Mouse (Mus musculus) urinary bladder, postnatal 14 days (tissue): ENCODE results near the gene Loxl3.
A peak's percentile ranks its signal among the peaks of the same experiment; 100 is the strongest.

Source experiments
- DNase-seq: peaks from one replicate; pipeline ENCODE4 v3.0.0; 2021; ENCODE audit warnings: low spot score

Loxl3 gene

DNA sequence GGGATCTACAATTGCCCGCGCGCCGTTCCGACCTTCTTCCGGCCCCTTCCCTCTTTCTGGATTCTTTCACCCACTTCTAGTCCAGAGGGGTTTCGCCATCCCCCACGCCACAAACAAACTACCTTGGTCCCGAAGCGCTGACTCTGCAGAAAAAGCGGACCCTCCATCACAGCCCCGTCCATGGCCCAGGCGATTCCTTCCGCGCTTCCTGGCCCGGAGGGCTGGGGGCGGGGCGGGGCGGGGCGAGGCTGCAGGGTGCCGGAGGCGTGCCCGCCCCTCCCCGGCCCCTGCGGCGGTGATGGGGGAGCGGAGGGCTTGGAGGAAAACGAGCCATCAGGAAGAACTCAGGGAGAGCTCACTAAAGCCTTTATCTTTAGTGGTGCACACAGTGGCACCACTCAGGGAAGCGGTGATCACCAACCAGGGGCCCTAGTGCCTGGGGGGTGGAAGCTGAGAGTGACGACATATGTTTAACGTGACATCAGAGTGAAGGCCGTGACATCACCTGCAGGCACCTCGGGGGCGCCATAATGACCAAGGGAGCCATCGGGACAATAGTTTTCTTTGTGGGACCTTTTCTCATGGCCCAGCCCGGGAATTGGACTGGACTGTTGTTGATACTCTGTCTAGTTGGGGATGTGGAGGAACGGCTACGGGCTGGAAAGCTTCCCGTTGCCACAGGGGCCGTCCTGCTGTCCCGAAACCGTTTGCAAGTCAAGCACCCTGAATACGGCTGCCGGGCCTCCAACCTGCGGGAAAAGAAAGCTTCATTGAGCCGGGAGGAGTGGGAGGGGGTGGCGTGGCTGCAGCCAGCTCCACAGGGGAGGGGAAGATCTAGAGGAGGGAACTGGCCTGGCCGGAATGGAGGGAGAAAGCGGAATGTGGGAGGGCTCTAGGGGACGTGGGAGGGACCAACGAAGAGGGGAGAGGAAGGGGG is at the start of gene Loxl3, which contains the start of gene Dok1:
Gene Loxl3 (plus strand): TSS at position 925 of the 937 bp plus-strand sequence.
Gene Dok1 (minus strand): TSS at position 223 of the 937 bp plus-strand sequence.
- DNase-seq: peak; percentile 80

- DNase-seq: no peak
Observed at GRCm38 (mm10) chr6:82987411-82987971, 46.5 kb upstream of the Loxl3 start.

DNA sequence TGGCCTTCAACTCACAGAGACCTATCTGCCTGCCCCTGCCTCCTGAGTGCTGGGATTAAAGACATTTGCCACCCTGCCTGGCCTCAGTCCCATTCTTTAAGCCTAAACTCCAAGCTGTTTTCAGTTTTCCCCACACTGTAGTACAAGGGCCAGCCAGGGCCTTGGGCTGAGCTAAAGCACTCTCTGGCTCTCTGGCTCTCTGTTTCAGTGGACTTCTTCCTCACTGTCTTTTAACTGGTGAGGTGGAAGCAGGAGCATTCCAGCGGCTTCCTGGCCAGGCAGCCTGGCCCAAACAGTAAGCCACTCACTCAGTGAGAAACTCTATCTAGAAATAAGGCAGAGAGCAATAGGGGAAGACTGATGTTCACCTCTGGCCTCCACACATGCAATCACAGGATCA is 40.3 kb upstream of the Loxl3 start:
- no peak for DNase-seq

- DNase-seq: no peak
Observed at GRCm38 (mm10) chr6:82994372-82994771, 39.6 kb upstream of the Loxl3 start.

DNA sequence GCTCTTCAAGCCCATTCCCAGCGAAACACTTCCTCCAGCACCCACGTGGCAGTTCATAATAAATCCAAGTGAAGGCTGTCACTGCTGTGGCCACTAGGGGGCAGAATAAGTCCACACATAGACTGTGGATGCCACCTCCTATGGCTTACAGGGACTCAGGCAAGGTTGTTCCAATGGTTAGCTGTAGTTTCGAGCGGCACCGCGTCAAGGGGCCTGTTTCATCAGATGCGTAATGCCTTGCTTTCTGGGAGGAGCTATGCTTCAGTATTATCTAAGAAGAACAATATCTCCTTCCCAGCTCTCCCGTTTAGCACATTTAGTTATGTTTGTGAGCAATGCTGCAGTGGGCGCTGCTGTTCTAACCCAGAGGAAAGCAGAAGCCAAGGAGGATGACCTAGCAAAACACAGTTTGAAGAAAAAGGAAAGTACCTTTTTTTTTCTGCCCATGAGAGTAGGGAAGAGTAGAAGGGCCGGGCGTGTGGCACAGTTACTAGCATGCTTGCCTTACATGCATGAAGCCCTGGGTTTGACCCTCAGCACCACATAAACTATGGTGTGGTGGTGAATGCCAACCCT is 37.1 kb upstream of the Loxl3 start:
- DNase-seq: peak; percentile 92

- no peak for DNase-seq
Observed at GRCm38 (mm10) chr6:82997511-82998102, 36.4 kb upstream of the Loxl3 start.

- no peak for DNase-seq
Observed at GRCm38 (mm10) chr6:82998326-82998725, 35.6 kb upstream of the Loxl3 start.

GRCm38 (mm10) chr6:82999986-83000385 is 34.0 kb upstream of the Loxl3 start:
- no peak for DNase-seq

- DNase-seq: no peak
Observed at GRCm38 (mm10) chr6:83003082-83003481, 30.9 kb upstream of the Loxl3 start.

GRCm38 (mm10) chr6:83003850-83004249 is 30.1 kb upstream of the Loxl3 start:
- DNase-seq: no peak

- DNase-seq: no peak
Observed at GRCm38 (mm10) chr6:83004309-83004708, 29.7 kb upstream of the Loxl3 start.

GRCm38 (mm10) chr6:83004872-83005271 is 29.1 kb upstream of the Loxl3 start:
- peak; percentile 17 for DNase-seq

DNA sequence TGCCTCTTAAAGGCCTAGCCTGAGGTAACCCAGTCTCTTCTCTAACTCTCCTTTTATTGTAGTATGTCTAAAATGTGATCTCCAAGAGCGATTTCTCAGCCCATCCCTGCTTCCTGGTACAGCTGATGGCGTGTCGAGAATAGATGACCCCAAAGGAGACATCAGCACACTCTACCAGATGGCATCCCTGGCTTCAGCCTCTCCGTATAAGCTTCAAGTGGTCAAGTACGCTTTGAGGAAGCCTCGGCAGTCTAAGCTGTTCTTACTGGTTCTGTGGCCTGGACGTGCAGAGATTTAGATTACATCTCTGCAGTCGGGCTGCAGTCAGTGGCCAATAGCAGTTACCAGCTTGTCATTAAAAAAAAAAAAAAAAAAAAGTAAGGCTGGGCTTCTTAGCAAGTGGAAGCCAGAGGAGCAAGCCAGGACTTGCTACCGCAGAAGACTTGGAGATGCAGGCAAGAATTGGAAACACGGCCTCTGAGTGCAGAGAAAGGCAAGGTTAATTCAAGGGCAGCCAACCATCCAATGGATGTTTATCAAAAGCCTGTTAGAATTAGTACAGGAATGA is 28.4 kb upstream of the Loxl3 start:
- DNase-seq: no peak

- DNase-seq: no peak
Observed at GRCm38 (mm10) chr6:83006114-83006513, 27.9 kb upstream of the Loxl3 start.

- no peak for DNase-seq
Observed at GRCm38 (mm10) chr6:83008659-83009058, 25.3 kb upstream of the Loxl3 start.

GRCm38 (mm10) chr6:83010010-83010409 is 24.0 kb upstream of the Loxl3 start:
- DNase-seq: no peak

GRCm38 (mm10) chr6:83011255-83011654 is 22.7 kb upstream of the Loxl3 start:
- DNase-seq: no peak

DNA sequence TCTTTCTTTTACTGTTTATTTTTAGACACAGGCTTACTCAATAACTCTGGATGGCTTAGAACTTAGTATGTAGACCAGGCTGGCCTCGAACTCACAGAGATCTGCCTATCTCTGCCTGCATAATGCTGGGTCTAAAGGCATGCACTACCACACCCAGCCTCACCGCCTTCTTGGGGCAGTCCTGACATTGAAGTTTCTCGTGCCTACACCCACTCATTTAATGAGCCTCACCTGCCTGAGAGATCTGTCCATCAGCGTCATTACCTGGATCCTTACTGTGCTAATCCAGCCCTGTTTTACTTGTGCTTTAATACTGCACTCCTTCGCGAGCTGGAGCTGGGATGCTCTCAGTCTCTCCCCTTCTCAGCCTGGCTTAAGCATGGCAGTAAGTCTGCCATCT is 22.2 kb upstream of the Loxl3 start:
- no peak for DNase-seq

DNA sequence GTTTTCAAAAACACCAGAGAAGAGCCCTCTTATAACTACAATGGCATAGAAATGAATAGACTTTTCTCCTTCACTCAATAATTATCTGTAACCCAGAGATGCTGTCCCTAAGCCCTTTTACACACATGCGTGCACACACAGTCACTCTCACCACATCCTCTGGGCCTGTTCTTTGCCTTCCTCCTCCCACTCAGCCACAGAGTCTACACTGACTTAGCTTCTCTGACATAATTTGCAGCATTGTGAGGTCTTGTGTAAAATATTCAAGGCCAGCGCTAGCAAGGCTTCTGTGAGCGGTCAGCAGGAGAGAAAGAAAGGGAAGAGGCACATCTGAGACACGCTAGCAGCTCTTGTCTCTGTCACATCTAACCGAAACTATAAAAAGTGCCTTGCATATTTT is 20.5 kb upstream of the Loxl3 start:
- DNase-seq: no peak

DNA sequence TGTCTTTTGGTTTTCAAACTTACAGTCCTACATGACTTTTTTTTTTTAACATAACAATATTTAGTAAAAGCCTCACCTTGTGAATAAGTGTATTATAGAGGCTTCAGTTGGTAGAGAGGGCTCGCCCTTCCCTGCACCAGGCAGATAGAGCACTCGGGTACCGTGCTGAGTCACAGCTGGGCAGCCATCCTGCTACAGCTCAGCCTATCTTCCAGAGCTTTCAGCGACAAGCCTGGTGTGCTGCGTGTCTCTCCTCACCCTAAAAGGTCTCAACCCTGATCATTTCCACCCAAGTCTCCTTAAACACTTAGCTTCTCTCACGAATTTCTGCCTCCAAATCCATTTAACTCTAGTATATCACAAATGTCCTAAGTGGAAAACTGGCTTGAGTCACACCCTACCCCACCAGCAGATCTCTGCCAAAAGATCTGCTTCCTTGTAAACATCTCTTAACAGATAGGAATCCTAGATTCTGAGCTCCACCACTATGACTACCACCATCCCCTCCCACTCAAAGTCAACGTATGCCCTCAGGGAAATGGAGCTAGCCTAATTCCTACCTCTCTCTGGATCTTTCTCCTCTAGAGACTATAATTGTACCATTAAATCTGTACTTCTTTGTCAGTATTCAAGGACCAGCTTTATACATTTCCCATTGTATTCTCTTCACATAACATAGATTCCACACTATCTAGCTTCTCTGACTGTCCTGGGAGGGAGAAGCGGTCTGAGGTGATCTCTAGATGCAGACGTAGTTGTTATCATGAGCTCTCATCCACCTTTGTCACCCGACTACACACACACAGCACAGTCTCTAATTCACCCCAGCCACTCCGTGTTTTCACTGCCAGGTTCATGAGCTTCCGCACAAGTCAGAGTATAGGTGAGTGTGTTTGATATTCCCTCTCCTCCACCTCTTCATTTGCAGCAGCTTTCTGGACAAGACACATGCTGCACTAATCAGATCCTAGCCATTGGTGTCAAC is 19.2 kb upstream of the Loxl3 start:
- DNase-seq: peak; percentile 47

- no peak for DNase-seq
Observed at GRCm38 (mm10) chr6:83015749-83016148, 18.2 kb upstream of the Loxl3 start.
